ENCODE assay signal across 8 mouse cellular contexts in genomic region chr1:134106719-134107118, GRCm38 (mm10). TPM values are rescaled to one million over a fixed set of nuclear protein-coding genes. Genes with fewer than 3 reads are reported as not detected.
DNase-seq lines count a peak whose midpoint lies in the region; ATAC-seq and TF ChIP-seq lines count a peak whose summit lies in the region.

No protein-coding gene starts in this region.

- H3K9me3 ChIP-seq in limb, embryonic 14.5 days (ENCODE audit: control insufficient read depth, low read length): no peaks in the 10 kb centered on the region

- H3K4me3 ChIP-seq in limb, embryonic 14.5 days (replicated peaks; ENCODE audit: low read length): no peak overlapping the region

- no peak overlapping the region for H3K4me2 ChIP-seq in limb, embryonic 14.5 days (replicated peaks; ENCODE audit: low read depth, low read length, severe bottlenecking)

- no peaks in the 10 kb centered on the region; the same call in 1 of the 2 replicates for H3K4me1 ChIP-seq in limb, embryonic 14.5 days (ENCODE audit: control insufficient read depth, insufficient read depth, low read length)

- ATAC-seq in limb, embryonic 14.5 days (ENCODE audit: low FRiP score, low read depth): 0 out of 2 replicates have a peak, but pooled peaks have one; percentile 23
- ATAC-seq in neutrophil, adult 5-6 weeks (ENCODE audit: extremely low read depth, insufficient number of reproducible peaks, low FRiP score, poor library complexity, severe bottlenecking): peak; percentile 81

- 3% methylated on average over 5 of the region's 5 CpGs for WGBS in limb, embryonic 14.5 days

- H3K36me3 ChIP-seq in limb, embryonic 14.5 days (ENCODE audit: control insufficient read depth, insufficient read depth, low read length): no peaks in the 10 kb centered on the region

- intact Hi-C loops in heart, postnatal 14 days (cut with DNase I): loop anchor here (1.0 to 5.0 kb wide), 4 partner anchors 53 to 369 kb away; no protein-coding TSS in a partner anchor

- no peak overlapping the region for H3K9ac ChIP-seq in limb, embryonic 14.5 days (ENCODE audit: low read depth, low read length, severe bottlenecking)

- no peak for TF ChIP-seq POLR2A in limb, embryonic 14.5 days (IDR thresholded peaks at IDR 0.05; ENCODE audit: borderline replicate concordance, extremely low read depth, insufficient read depth, insufficient read length)

- no peak overlapping the region for H3K27ac ChIP-seq in limb, embryonic 14.5 days (replicated peaks; ENCODE audit: low read depth, low read length)

- DNase-seq in right cerebral cortex, adult 2 months (ENCODE audit: low spot score in 2 of 2): peak; percentile 76
- DNase-seq in right cerebral cortex, postnatal 36 days (ENCODE audit: low spot score in 2 of 2): no peak
- DNase-seq in adipocyte (ENCODE audit: low spot score): peak; percentile 73
- DNase-seq in embryo, embryonic 10.5 days (ENCODE audit: low spot score): peak; percentile 79
- peak; percentile 64 to 74 for DNase-seq in heart, postnatal 14 days
- DNase-seq in limb, embryonic 14.5 days (ENCODE audit: low spot score): peak; percentile 69
- DNase-seq in urinary bladder, postnatal 36 days (ENCODE audit: low spot score in 2 of 2): peak; percentile 68 to 72

- no peaks in the 10 kb centered on the region for H3K27me3 ChIP-seq in limb, embryonic 14.5 days (ENCODE audit: control insufficient read depth, insufficient read depth, low read length)

RNA-seq across cellular contexts. Expression of gene Chit1, which starts 4.3 kb away (rescaled TPM):
- not detected for total RNA-seq in heart, postnatal 14 days (2021)
- polyA plus RNA-seq in limb, embryonic 14.5 days (2012; rRNA removed): 0.33 TPM in 2 replicates
- 0.18 and 0.30 TPM in 2 replicates for polyA plus RNA-seq in limb, embryonic 14.5 days (2014; fragmentation: Nextera tagmentation; extraction: Ambion mirVana)
- total RNA-seq in neutrophil, adult 5-6 weeks (2017): 0.35 TPM in 1 of 2 replicates, not detected in the other

RNA-seq across cellular contexts. Expression of gene Btg2, which starts 27.8 kb away (rescaled TPM):
- total RNA-seq in heart, postnatal 14 days (2021): 10 to 100 TPM; 37.3 to 47.7 TPM
- 18.6 TPM in 2 replicates for polyA plus RNA-seq in limb, embryonic 14.5 days (2012; rRNA removed)
- polyA plus RNA-seq in limb, embryonic 14.5 days (2014; fragmentation: Nextera tagmentation; extraction: Ambion mirVana): 26.2 and 26.4 TPM in 2 replicates
- 605 and 631 TPM in 2 replicates for total RNA-seq in neutrophil, adult 5-6 weeks (2017)

Comparison
In these comparisons a context has a peak if more than half of its experiments do, and no peak if none do; other contexts are left out.
1. DNase-seq: peak in right cerebral cortex, adult 2 months (2 of 2), adipocyte (single experiment), embryo, embryonic 10.5 days (single experiment), heart, postnatal 14 days (2 of 2), limb, embryonic 14.5 days (single experiment) and urinary bladder, postnatal 36 days (2 of 2); none in right cerebral cortex, postnatal 36 days (0 of 2).
2. RNA of gene Btg2, which starts 27.8 kb away (total RNA-seq): 605 to 631 TPM in neutrophil, adult 5-6 weeks; 37.3 to 47.7 TPM in heart, postnatal 14 days; every median in the first group is over 10 times any median in the second.